Mouse (Mus musculus) liver, postnatal 0 days (tissue): ENCODE measurements at regions not wholly inside any gene's neighbourhood (a gene's known extent, or its start where the extent isn't known, plus 50 kb on each side); places are given as distances from the start of the nearest gene placed in this dataset.

Source experiments
- CTCF ChIP-seq: sonication (generic); IDR thresholded peaks from 2 replicates; pipeline ENCODE4 v1.5.1; 2016; ENCODE audit warnings: antibody characterized with exemption, low read depth
- EP300 ChIP-seq: IDR thresholded peaks from 2 replicates; pipeline ENCODE4 v1.6.1; 2016; ENCODE audit warnings: antibody characterized with exemption, low read depth, mild to moderate bottlenecking

- TF ChIP-seq CTCF (no peak), EP300 (no peak)
Observed at GRCm38 (mm10) chr1:141926194-141926593, 1680.2 kb downstream of the Kcnt2 start.
